Mouse (Mus musculus) kidney, postnatal 0 days (tissue): Measurements from ENCODE around the gene Cep295. TPM values are rescaled to one million over a fixed set of nuclear protein-coding genes. Genes with fewer than 3 reads are reported as not detected.

Experiments used
- ATAC-seq: fragments of 200-750 bp; cut with Nextera tagmentation; replicated peaks from 2 replicates; pipeline ENCODE4 v1.8.0; 2017; ENCODE audit warnings: low read depth, moderate number of reproducible peaks, moderate TSS enrichment, moderate library complexity; ENCODE audit not compliant: low FRiP score
- DNase-seq: peaks from one replicate; pipeline ENCODE4 v3.0.0-alpha.2; 2016; ENCODE audit warnings: low spot score
- H3K27ac ChIP-seq: fragments of 300-500 bp; sonication (generic); 2 replicates; pipeline ENCODE4 v1.5.1; 2014; ENCODE audit warnings: mild to moderate bottlenecking
- H3K27me3 ChIP-seq: fragments of 300-500 bp; sonication (generic); 2 replicates; pipeline ENCODE4 v1.6.1; 2014; ENCODE audit warnings: low read length, mixed read lengths; ENCODE audit not compliant: insufficient read depth
- H3K36me3 ChIP-seq: fragments of 300-500 bp; sonication (generic); 2 replicates; pipeline ENCODE4 v1.6.1; 2014; ENCODE audit warnings: low read length, mixed read lengths; ENCODE audit not compliant: insufficient read depth
- H3K4me1 ChIP-seq: fragments of 300-500 bp; sonication (generic); replicated peaks from 2 replicates; pipeline ENCODE4 v1.6.1; 2014; ENCODE audit warnings: antibody characterized with exemption, low read length, mixed read lengths; ENCODE audit not compliant: insufficient read depth
- H3K4me2 ChIP-seq: fragments of 300-500 bp; sonication (generic); 2 replicates; pipeline ENCODE4 v1.6.1; 2014; ENCODE audit warnings: mild to moderate bottlenecking, low read length, moderate library complexity, mixed read lengths
- H3K4me3 ChIP-seq: fragments of 300-500 bp; sonication (generic); replicated peaks from 2 replicates; pipeline ENCODE4 v1.5.1; 2014; ENCODE audit warnings: low read depth, low read length
- H3K9ac ChIP-seq: fragments of 300-500 bp; sonication (generic); 2 replicates; pipeline ENCODE4 v1.6.1; 2014; ENCODE audit warnings: low read depth, low read length
- H3K9me3 ChIP-seq: fragments of 300-500 bp; sonication (generic); replicated peaks from 2 replicates; pipeline ENCODE4 v1.6.1; 2016; ENCODE audit warnings: low read length, inconsistent platforms, mixed read lengths
- CTCF ChIP-seq: IDR thresholded peaks from 2 replicates; pipeline ENCODE4 v1.5.1; 2016; ENCODE audit warnings: antibody characterized with exemption, low read depth, mild to moderate bottlenecking, moderate library complexity
- WGBS: fragments of 180-500 bp; shearing (Covaris S2); extraction: QIAGEN DNeasy Blood & Tissue Kit; methylation state at CpG from one replicate; pipeline ENCODE4 v1.1.7; 2014; 5-methylcytosine and 5-hydroxymethylcytosine counted together
- polyA plus RNA-seq: library from polyadenylated mRNA; unstranded; fragments of >200 nt; fragmentation: Nextera tagmentation; extraction: Ambion mirVana; gene quantifications from 2 replicates; pipeline ENCODE4 v1.2.1, GENCODE M21; 2015

The Cep295 gene
- polyA plus RNA-seq, 1 experiment from 2014 or later = 7.4 TPM

GRCm38 (mm10) chr9:15365856-15366255 is 8.3 kb upstream of the Cep295 start:
- no peak overlapping the region for H3K9ac ChIP-seq
- H3K9me3 ChIP-seq = no peaks in the 10 kb centered on the region
- H3K4me2 ChIP-seq = no peak overlapping the region
- no peaks in the 10 kb centered on the region for H3K27me3 ChIP-seq
- H3K4me3 ChIP-seq = no peak overlapping the region
- H3K4me1 ChIP-seq = no peaks in the 10 kb centered on the region
- DNase-seq = peak; percentile 83
- peak; percentile 77 for TF ChIP-seq CTCF
- no peaks in the 10 kb centered on the region for H3K36me3 ChIP-seq
- peak; percentile 46; the same call in 1 of the 2 replicates for ATAC-seq
- 95% methylated on average over 1 of the region's 1 CpGs for WGBS
- H3K27ac ChIP-seq = no peak overlapping the region

GRCm38 (mm10) chr9:15364843-15365242 is 7.3 kb upstream of the Cep295 start:
- no peaks in the 10 kb centered on the region for H3K9me3 ChIP-seq
- no peak overlapping the region for H3K27ac ChIP-seq
- H3K36me3 ChIP-seq = no peaks in the 10 kb centered on the region
- H3K9ac ChIP-seq = no peak overlapping the region
- no peak for TF ChIP-seq CTCF
- ATAC-seq (no peak), DNase-seq (no peak)
- no peak overlapping the region for H3K4me3 ChIP-seq
- WGBS = 87% methylated on average over 1 of the region's 1 CpGs
- no peak overlapping the region for H3K4me2 ChIP-seq
- no peaks in the 10 kb centered on the region for H3K4me1 ChIP-seq
- H3K27me3 ChIP-seq = no peaks in the 10 kb centered on the region

- H3K4me1 ChIP-seq = no peaks in the 10 kb centered on the region
- no peak for ATAC-seq
- H3K9me3 ChIP-seq = no peaks in the 10 kb centered on the region
- DNase-seq = no peak
- no peak for TF ChIP-seq CTCF
- WGBS = under 1% methylated on average over 9 of the region's 9 CpGs
- peak overlapping the region; percentile 85 for H3K27ac ChIP-seq
- peak overlapping the region; percentile 67 for H3K4me3 ChIP-seq
- H3K9ac ChIP-seq = peak overlapping the region; percentile 79
- no peaks in the 10 kb centered on the region for H3K27me3 ChIP-seq
- H3K36me3 ChIP-seq = peaks cover 4% of the 10 kb centered on the region; the same call in 1 of the 2 replicates
- H3K4me2 ChIP-seq = peak overlapping the region; percentile 74
Observed at GRCm38 (mm10) chr9:15356916-15357483, 588 bp downstream of the Cep295 start.

- no peak overlapping the region for H3K9ac ChIP-seq
- H3K4me1 ChIP-seq = no peaks in the 10 kb centered on the region
- no peak overlapping the region for H3K27ac ChIP-seq
- H3K36me3 ChIP-seq = peaks cover 22% of the 10 kb centered on the region; the same call in 1 of the 2 replicates
- H3K9me3 ChIP-seq = no peaks in the 10 kb centered on the region
- H3K4me3 ChIP-seq = no peak overlapping the region
- ATAC-seq (no peak), DNase-seq (peak; percentile 19)
- H3K4me2 ChIP-seq = no peak overlapping the region
- WGBS = 51% methylated on average over 2 of the region's 2 CpGs
- H3K27me3 ChIP-seq = no peaks in the 10 kb centered on the region
- no peak for TF ChIP-seq CTCF
Observed at GRCm38 (mm10) chr9:15349925-15350324, 7.7 kb downstream of the Cep295 start.

- Histone ChIP-seq H3K9me3 (no peaks in the 10 kb centered on the region), H3K4me3 (no peak overlapping the region), H3K27ac (no peak overlapping the region), H3K9ac (no peak overlapping the region), H3K36me3 (peaks cover 56% of the 10 kb centered on the region), H3K4me1 (no peaks in the 10 kb centered on the region), H3K27me3 (no peaks in the 10 kb centered on the region), H3K4me2 (no peak overlapping the region)
- no peak for TF ChIP-seq CTCF
- DNase-seq = no peak
- 76% methylated on average over 4 of the region's 4 CpGs for WGBS
- ATAC-seq = no peak
Observed at GRCm38 (mm10) chr9:15337776-15338175, 19.8 kb downstream of the Cep295 start.

GRCm38 (mm10) chr9:15318170-15318742 is 39.3 kb downstream of the Cep295 start:
- peaks cover 39% of the 10 kb centered on the region for H3K36me3 ChIP-seq
- 61% methylated on average over 2 of the region's 2 CpGs for WGBS
- no peaks in the 10 kb centered on the region for H3K9me3 ChIP-seq
- peak; percentile 41; the same call in 1 of the 2 replicates for ATAC-seq
- H3K4me1 ChIP-seq = no peaks in the 10 kb centered on the region
- no peak for TF ChIP-seq CTCF
- DNase-seq = no peak
- H3K4me3 ChIP-seq = no peak overlapping the region
- no peaks in the 10 kb centered on the region for H3K27me3 ChIP-seq
- H3K27ac ChIP-seq = no peak overlapping the region
- H3K9ac ChIP-seq = no peak overlapping the region
- H3K4me2 ChIP-seq = no peak overlapping the region
